Mouse (Mus musculus): ENCODE measurements around the gene Myo18b.

Myo18b gene

DNA sequence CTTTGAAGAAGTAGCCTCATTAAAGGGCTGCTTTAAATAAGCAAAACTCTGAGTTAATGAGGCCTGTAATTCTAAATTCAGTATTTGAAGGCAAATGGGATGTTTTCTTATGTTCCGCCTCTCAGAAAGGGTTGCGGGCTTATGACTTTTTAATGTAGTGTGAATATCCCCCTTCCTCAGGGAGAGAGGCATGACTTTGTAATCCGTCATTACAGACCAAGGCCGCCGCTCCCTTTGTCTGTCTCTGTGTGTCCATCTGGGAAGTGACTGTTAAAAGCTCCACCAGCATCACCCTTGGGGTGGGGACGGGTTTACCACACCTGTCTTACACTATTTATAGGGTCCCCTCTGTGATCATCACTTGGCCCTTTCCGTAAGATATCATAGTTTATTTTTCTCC lies 100.1 kb downstream of the Myo18b start:
- DNase-seq (ENCODE audit: low spot score), result no peak

DNA sequence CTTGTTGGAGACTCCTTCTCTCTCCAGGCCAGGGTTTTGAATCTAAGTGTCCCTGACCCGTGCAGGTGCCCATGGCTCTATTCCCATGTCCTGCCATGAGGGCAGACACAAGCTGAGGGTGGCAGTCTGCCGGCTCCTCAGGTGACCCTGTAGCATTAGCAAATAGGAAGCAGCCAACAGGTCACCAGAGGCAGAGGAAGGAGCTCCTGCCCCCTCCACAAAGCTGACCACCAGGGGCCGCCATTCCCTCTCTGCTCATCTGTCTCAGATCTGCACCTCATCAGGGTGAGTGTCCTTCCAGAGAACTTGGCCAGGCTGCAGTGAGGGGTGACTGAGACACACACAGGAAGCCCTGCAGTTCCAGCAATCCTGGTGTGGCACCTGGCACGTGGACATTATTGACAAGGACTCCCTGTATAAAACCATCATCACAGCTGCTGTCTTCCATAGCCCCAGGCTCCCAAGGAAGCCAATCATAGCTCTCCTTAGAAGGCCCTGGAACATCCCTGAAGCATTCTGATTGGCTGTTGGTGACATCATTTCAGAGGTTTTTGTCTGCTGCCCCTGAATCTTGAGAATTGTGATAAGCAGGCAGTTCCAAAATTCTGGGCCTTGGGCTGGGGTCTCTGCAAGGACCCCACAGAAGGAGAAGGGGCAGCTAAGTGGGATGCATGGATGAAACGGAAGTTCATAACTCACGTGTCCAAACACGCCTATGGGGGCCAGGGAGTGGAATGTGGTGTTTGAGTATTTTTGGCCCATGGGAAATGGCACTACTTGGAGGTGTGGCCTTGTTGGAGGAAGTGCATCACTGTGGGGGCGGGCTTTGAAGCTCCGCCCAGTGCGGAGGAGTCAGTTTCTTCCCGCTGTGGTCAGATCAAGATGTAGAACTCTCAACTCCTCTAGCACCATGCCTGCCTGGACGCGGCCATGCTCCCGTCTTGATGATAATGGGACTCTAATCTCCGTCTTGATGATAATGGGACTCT lies 104.1 kb downstream of the Myo18b start:
- DNase-seq (ENCODE audit: low spot score), result no peak

DNA sequence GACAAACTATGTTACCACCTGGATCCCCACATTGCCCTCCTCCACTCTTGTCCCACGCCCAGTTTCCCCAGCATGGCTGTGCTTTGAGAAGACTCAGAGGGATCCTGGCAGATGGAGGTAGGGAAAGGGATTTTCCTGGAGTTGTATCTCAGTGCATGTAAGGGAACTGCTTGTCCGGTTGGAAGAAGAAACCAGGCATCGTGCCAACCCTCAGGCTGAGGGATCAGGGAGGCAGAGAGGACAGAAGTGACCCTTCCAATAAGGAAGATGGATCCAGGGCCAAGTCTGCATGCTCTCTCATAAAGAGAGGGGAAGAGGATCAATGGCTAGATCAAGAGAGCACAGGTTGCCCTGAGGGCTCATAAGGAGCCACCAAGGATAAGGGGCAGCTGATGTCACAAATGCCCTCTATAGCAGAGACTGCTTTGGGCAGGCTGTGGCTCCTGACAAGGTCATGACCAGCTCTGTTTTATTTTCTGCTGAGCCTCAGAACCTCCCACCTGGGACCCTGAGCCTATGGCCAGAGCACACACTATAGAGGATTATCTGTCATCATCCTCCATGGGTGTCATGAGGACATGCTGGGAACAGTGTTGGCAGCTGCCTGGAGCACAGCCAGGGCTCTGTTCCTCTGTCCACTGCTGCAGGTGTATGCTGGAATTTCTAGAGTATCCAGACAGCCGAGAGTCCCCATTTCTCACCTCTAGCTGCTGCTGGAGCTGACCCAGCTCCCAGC lies 105.6 kb downstream of the Myo18b start:
- no peak for DNase-seq (ENCODE audit: low spot score)

DNA sequence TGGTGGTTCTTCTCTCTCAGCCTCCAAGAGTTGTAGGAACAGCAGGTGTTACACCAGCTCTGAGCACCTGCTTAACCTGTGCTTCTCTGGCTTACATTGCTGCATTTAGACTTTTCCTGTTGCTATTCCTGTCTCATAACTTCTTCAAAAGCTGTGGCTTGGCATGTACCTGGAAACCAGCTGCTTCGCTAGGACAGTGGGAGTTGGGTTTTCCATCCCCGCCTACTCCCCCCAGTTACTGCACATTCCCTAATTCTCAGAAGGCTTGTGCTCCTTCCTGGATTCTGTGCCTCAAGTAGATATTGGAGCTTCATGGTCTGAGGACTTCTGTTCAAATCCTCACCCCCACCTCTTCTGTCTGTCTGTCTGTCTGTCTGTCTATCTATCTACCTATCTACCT lies 107.7 kb downstream of the Myo18b start:
- no peak for DNase-seq (ENCODE audit: low spot score)

DNA sequence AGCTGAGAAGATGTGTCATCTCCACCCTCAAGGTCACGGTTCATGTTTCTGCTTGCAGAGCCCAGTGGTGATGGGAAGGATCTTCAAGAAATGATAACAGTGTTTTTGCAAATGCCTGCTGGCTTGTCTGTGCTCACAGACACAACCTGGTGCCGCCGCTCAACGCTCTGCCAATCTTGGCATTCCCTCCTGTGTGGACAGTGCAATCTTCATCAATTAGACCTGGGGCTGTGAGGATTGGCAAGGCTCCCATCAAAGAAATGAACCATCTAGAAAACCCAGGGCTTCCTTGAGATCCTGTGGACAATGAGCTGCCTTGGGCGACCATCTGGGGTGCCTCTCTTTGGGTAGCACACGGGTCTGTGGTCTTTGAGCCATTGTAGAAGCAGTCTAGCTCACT lies 109.4 kb downstream of the Myo18b start:
- DNase-seq (ENCODE audit: low spot score), result no peak

DNA sequence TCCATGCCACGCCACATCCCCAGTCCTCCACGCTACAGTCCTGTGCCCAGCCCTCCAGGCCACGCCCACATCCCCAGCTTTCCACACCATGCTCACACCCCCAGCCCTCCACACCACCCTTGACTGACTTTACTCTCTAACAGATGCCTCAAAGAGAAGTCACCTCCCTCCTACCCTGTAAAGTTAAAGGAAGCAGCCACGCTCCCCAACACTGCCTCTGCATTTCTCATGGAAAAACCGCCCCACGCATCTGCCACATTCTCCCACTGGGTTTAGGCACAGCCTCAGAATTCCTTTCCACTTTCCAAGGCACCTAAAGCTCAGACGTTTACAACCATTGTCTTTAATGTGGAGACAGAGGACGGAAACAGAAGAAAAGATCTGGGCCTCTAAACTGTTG lies 110.1 kb downstream of the Myo18b start:
- DNase-seq (ENCODE audit: low spot score), result no peak

DNA sequence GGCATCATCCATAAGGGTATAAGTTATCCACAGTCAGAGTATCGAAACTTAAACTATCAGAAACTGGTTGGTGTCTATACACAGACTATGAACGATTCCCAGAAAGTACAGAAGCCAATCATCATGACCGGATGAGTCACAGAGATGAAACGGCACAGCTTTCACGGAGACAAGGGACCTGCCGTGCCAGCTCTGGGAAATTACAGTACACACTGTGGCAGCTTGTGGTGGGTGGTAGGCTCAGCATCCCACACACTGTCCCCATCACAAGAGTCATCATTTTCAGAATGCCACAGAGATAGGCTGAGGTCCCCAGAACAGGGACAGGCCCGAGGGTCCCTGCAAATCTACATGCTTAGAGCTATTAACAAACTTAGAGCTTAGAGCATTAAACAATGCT lies 114.4 kb downstream of the Myo18b start:
- peak; percentile 60 for DNase-seq (ENCODE audit: low spot score)

DNA sequence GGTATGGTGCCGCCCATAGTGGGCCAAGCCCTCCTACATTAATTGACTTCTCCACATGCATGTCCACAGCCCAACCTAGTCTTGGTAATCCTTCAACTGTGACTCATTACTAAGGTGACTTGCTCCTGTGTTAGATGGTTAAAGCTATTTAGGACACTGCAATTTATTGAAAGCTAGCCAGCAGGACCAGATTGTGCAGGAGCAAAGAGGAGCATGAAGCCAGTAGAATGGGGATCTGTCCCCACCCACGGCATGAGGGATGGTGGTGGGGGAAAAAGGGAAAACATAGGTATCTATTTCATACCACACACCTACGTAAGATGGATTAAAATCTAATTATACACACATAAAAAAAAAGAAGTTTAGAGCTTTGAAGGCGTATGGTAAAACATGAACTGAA lies 114.9 kb downstream of the Myo18b start:
- no peak for DNase-seq (ENCODE audit: low spot score)

DNA sequence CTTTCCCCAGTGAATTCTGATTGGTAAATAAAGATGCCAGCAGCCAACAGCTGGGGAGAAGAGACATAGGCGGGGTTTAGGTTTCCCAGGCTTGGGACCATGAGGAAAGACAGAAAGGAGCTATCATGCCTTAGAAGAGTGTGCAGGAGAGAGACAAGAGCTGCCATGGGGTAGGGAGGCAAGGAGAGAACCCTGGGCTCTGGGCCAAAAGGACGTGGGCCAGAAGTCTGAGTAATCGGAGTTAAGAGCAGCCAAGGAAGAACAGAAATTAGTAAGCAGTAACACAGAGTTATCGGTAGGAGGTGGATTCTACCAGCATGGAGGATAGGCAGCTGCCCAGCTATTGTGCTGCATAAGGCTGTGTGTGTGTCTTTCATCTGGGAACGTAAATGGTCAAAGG lies 115.8 kb downstream of the Myo18b start:
- DNase-seq (ENCODE audit: low spot score), result no peak

DNA sequence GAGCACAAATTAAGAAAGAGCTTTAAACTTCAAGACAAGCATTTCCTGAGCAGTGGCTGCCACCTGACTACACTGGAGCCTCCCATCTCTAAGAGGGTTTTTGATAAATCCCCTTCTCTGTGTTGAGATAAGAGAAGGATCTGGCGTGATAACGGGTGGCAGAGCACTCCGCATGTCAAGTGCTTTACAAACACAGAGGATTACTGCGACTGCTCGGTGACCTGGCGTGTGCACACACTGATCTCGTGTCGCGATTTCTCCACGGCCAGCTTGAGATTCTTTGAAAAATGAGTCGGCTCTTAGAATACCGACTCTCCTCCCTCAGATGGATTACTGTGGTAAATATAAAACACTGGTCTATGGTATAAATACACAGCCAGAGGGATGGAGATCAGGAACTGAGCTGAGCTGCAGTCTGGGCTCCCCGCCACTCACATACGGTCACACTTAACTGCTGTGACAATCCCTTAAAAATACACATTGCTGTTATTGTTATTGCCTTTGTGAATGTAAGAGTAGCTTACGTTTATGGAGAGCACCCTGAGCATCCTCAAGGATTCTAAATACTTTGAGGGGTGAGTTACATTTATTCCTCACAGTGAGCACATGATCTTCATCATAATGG lies 119.3 kb downstream of the Myo18b start:
- no peak for DNase-seq (ENCODE audit: low spot score)

DNA sequence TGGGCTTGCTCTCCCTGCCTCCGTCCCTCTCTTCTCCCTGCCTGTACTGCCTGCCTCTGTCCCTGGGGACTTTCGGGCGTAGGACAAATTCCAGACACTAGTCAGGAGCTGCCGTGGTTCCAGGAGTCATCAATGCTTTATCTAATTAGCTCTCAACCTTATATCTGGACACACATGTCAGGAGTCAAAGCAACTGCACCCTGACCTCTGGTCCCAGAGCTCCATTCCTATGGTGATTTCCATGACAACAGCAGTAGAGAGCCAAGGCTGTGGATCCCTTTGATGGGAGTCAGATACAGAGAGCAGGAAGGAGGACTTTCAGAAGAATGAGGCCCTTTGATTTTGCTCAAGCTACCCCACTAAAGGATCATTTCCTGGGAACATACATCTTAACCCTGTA lies 122.7 kb downstream of the Myo18b start:
- no peak for DNase-seq (ENCODE audit: low spot score)

DNA sequence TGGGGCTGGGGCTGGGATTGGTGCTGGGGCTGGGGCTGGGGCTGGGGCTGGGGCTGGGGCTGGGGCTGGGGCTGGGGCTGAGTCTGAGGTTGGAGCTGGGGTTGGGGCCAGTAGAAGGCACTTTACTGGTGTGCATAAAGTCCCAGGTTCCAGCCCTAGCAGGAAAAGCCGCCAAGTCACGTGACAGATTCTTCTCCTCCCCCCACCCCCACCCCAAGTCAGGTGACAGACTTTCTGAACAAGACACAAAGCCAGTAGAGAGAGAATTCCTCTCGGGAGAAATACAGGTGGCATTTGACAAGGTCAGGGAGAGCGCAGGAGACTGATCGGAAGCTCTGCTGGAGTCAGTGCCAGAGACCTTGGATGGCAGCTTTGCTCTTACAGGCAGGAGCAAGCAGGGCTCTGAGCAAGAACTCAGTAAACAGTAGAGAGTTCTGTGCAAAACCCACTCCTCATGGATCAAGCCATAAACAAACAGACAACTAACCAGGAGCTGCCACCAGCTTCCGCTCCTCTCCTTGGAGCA lies 124.7 kb downstream of the Myo18b start:
- no peak for DNase-seq (ENCODE audit: low spot score)

DNA sequence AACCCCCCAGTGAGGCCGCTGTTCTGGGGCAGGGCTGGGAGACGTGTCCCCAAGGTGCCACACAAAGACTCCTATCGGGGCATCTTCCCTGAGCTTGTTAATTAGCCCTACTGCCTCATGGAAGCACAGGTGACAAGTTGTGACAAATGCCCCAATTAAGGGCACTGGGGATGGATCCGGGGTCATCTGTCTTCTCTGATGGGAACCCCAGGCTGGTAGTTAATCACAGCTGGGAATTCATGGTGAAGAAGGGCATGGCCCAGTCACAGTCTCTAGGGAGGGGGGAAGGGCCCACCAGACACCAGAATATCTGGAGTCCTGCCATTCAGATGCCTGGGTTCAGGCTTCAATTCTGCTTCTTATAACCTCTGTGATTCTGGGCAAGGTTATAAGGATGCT lies 126.4 kb downstream of the Myo18b start:
- no peak for DNase-seq (ENCODE audit: low spot score)

DNA sequence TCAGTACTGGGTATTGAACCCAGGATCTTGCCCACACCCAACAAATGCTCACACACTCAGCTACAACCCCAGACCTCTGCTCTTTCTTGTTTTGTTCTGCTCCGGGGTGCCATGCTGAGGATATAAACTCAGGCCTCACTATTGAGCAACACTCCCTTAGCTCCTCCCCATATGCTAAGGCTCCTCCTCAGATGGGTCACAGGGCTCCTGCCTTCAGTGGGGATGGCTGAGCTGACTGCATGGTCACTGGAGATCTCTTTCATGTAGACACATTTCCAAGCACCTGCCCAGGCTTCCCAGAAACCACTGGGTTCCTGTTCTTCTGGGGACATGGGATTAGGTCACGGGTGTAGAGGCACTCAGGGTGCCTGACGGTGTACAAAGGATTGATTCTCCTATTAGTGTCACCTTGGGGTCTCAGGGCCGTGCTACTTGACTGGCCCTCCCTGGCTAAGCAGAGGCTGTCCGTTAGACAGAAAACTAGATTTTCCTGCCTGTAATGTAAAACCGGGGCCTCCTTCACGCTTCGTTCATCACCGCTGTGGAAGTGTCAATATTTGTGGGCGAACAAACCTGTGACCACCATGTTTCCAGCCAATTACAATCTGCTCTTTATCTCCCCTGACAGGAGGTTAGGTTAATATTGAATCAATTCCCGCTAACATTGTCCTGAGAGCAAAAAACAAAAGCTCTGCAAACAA lies 127.0 kb downstream of the Myo18b start:
- no peak for DNase-seq (ENCODE audit: low spot score)

DNA sequence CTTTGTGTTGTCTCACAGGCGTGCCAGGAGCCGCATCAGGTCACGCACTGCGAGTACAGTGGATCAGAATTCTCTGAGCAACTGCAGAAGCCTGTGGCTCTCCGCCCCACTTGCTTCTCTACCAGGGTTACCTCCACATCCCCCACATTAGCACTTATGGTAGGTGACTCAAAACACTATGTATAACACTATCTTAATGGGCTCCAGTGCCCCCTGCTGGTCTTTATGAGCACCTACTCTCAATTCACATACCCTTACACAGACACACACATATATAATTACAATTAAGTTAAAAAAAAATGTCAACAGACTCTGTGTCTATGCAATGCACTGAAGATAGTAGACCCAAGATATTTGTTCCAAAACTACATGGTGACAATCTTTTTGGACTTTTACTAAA lies 127.6 kb downstream of the Myo18b start:
- DNase-seq (ENCODE audit: low spot score), result no peak

DNA sequence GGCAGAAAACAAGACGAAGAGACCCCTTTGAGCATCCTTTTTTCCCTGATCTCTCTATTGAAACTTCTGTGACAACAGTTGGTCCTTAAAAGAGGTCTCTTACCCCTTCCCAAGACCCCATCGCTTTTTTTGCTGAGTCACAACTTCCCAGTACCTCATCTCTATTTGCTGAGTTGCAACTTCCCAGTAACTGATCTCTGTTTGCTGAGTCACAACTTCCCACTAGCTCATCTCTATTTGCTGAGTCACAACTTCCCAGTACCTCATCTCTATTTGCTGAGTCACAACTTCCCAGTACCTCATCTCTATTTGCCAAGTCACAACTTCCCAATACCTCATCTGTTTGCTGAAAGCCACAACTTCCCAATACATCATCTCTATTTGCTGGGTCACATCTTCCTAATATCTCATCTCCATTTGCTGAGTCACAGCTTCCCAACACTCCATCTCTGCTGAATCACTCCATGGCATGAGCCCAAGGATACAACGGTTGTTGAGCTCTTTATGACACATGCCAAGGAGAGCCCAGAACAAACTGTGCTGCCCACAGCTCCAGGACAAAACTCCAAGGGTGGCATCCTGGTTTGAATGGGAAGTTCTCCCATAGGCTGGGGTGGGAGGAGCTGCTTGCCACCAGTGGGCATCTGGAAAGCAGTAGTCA lies 134.6 kb downstream of the Myo18b start:
- DNase-seq (ENCODE audit: low spot score), result no peak

DNA sequence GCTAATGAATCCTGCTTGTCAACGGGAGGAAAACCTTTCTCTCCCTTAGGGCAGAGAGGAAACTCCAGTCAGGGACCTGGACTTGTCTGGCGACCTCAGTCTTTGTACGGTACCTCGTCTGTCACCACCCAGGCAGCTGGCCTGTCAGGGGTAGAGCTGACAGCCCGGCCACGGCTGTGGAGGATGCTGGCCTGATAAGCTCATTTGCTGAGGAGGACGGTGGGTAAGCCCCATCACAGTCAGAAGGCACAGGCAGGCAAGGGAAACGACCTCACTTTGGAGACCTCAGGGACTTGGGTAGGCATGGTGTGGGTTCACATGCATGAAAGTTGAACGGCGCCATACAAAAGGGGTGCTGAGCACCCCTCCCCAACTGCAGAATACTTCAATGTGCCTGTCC lies 140.6 kb downstream of the Myo18b start:
- no peak for DNase-seq (ENCODE audit: low spot score)

DNA sequence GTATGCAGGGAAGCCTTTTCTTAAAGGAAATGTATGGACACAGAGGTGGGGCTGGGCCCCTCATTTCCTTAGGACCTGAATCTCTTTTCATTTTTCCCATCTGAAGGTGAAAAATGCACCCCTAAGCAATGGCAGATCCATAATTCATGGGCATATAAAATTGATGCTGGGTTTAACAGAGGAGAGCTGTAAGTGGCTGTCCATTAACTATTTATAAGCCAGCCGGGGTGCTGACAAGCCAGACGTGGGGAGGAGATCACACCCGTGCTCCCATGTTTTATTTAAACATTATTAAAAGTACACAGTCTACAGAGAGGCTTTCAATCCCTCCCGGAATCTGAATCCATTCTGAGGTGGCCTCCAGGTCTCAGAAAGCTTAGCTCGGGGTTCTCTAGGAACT lies 146.5 kb downstream of the Myo18b start:
- no peak for DNase-seq (ENCODE audit: low spot score)

DNA sequence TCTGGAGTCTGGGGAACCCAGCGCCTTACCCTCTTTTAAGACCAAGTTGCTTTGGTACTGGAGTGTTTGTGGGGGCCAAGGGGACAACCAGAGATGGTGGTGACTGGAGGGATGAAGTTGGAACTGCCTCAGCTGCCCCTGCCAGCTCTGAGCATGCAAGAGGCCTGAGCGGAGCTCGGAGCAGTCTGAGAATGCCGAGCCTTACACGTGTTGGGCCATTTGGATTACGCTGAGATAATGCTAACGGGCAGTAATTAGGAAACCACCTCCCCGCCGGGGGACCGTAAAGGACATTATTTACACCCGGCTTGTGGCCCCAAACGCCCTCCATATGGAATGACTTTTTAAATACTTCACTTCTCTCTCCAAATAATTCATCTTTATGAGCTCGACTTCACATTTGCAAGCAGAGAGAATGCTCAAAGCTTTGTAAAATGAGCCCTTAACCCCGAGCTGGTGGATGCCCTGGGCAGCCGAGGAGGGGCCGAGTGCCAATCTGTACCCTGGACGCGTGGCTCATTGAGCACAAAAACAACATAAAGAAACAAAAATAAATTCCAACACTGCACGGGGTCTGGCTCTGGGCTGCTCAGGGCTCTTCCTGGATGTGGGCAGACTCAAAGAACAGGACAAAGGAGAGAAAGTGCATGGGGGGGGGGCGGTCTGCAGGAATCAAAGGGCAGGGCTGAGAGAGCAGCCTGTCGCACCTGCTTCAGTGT lies 148.0 kb downstream of the Myo18b start:
- no peak for DNase-seq (ENCODE audit: low spot score)

DNA sequence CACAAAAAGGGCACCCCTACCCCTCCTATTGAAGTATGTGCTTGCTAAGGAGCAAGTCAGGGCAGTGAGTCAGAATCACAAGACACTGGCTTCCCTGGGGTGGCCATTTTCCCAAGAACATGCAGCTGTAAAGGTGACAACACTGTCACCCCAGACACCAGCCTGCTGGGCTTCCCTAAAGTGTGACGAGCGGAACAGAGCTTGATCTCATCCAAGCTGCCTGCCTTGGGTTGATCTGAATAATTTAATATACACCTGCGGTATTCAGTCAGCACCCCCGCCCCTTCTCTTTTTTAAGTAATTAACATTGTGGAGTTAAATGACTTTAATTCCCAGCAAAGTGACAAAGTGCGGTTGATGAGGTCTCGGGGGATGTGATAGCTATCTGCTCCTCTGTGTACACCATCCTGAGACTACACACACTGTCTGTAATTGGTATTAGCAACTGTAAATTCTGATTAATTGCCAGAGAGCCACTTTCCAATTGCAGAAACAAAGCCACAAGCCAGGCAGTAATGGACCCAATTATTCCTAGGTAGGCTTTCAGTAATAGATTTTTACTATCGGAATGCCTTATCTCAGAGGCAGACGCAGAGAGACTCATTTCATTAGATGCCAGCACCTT lies 148.7 kb downstream of the Myo18b start:
- DNase-seq (ENCODE audit: low spot score), result no peak

All from layer of hippocampus, adult 9-10 months (tissue).